Mouse (Mus musculus): ENCODE results near the gene Cope.

The Cope gene

GRCm38 (mm10) chr8:70302358-70302890 lies at the start of gene Cope, which contains the start of gene Ddx49:
Cope (plus strand) TSS chr8:70302518.
Ddx49 (minus strand) TSS chr8:70302489.
- DNase-seq: peak; percentile 96

- no peak for DNase-seq
Observed at GRCm38 (mm10) chr8:70254628-70255027, 47.7 kb upstream of the Cope start.

- DNase-seq: no peak
Observed at GRCm38 (mm10) chr8:70257456-70257855, 44.9 kb upstream of the Cope start.

- DNase-seq: no peak
Observed at GRCm38 (mm10) chr8:70258600-70258999, 43.7 kb upstream of the Cope start.

- DNase-seq: no peak
Observed at GRCm38 (mm10) chr8:70259043-70259442, 43.3 kb upstream of the Cope start.

- DNase-seq: no peak
Observed at GRCm38 (mm10) chr8:70267674-70268073, 34.6 kb upstream of the Cope start.

- DNase-seq: no peak
Observed at GRCm38 (mm10) chr8:70268311-70268710, 34.0 kb upstream of the Cope start.

GRCm38 (mm10) chr8:70268799-70269565 lies 33.3 kb upstream of the Cope start:
- DNase-seq: peak in 1 of 2 experiments; percentile 39

- peak; percentile 16 to 59 for DNase-seq
Observed at GRCm38 (mm10) chr8:70272949-70273348, 29.4 kb upstream of the Cope start.

- no peak for DNase-seq
Observed at GRCm38 (mm10) chr8:70274350-70274749, 28.0 kb upstream of the Cope start.

- peak; percentile 43 to 75 for DNase-seq
Observed at GRCm38 (mm10) chr8:70276476-70276875, 25.8 kb upstream of the Cope start.

GRCm38 (mm10) chr8:70278175-70278574 lies 24.1 kb upstream of the Cope start:
- no peak for DNase-seq

- DNase-seq: no peak
Observed at GRCm38 (mm10) chr8:70279266-70279665, 23.1 kb upstream of the Cope start.

GRCm38 (mm10) chr8:70281001-70281400 lies 21.3 kb upstream of the Cope start:
- no peak for DNase-seq

- peak; percentile 93 to 96 for DNase-seq
Observed at GRCm38 (mm10) chr8:70282603-70283135, 19.6 kb upstream of the Cope start, which contains the start of gene Homer3. Homer3 (plus strand) TSS chr8:70282827.

- peak; percentile 27 to 64 for DNase-seq
Observed at GRCm38 (mm10) chr8:70283136-70284077, 18.9 kb upstream of the Cope start.

GRCm38 (mm10) chr8:70284421-70284820 lies 17.9 kb upstream of the Cope start:
- DNase-seq: no peak

- no peak for DNase-seq
Observed at GRCm38 (mm10) chr8:70285304-70285703, 17.0 kb upstream of the Cope start.

GRCm38 (mm10) chr8:70286737-70287136 lies 15.6 kb upstream of the Cope start:
- DNase-seq: no peak

- no peak for DNase-seq
Observed at GRCm38 (mm10) chr8:70293988-70294405, 8.3 kb upstream of the Cope start.

GRCm38 (mm10) chr8:70300881-70301280 lies 1.4 kb upstream of the Cope start:
- no peak for DNase-seq

- DNase-seq: no peak
Observed at GRCm38 (mm10) chr8:70302901-70303300, 583 bp downstream of the Cope start.

- peak in 1 of 2 experiments; percentile 30 for DNase-seq
Observed at GRCm38 (mm10) chr8:70309311-70309710, 7.0 kb downstream of the Cope start.
